Mouse (Mus musculus): ENCODE results near the gene Ap2m1.
"Not testable (repeated sequence)": the region's sequence is repeated elsewhere in the genome, so short reads cannot be mapped to it uniquely, and the experiment has no call there.

Ap2m1 gene

DNA sequence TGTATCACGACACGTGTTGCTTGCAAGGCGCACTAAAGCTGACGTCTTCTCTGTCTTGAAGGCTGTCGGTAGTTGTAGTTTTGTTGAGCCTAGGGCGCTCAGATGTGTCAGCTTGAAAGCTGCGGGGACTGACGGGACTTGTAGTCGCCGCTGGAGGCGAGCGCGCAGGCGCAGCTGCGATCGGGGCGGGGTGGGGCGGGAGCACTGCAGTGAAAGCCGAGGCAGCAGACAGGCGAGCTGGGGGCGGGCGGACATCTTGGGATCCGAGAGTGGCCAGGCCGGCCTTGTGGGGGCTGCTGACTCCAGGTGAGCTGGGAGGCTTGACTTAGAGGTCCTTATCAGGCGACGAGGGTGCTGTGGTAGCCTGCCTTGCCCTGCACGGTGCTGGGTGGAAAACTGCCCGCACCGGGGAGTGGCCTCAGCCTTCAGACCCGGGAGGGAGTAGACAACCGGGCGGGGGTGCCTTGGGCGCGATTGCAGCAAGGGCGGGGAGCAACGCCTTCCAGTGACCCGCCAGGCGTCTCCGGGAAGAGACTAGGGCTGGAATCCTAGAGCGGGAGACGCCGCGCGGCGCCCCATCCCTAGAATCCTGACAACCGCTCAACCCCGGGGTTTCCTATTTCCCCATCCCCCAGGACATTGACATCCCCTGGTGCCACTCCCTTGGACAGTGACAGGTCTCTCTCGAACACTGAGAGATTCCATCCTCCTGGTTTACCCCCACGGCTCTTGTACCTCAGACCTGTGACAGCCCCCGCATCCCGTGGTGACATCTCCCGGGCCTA is at the start of gene Ap2m1:
Gene Ap2m1 (plus strand): TSS at position 183 of the 785 bp plus-strand sequence.
- DNase-seq (ENCODE audit: low read depth, low spot score): peak; percentile 96

- DNase-seq (ENCODE audit: low read depth, low spot score): no peak
These were observed 49.2 kb upstream of the Ap2m1 start for GRCm38 (mm10) chr16:20486048-20486447.

DNA sequence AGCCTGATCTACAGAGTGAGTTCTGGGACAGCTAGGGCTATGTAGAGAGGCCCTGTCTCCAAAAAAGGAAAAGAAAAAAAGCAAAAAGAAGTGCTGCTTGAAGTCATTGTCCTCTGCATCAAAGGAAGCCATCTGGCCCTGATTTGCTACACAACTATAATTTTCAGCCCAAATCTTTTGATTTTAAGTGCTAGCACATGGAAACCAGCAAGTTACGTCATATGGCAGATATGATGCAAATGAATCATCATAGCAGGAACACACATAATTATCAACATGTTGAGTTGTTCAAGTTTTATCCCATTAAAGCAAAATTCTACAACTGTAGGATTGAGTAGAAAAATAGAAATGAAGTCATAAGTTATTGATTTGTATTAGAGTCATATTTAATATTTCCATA is 47.1 kb upstream of the Ap2m1 start:
- DNase-seq (ENCODE audit: low read depth, low spot score): no peak

- not testable (repeated sequence) for DNase-seq (ENCODE audit: low read depth, low spot score)
These were observed 46.5 kb upstream of the Ap2m1 start for GRCm38 (mm10) chr16:20488751-20489150.

- DNase-seq (ENCODE audit: low read depth, low spot score): no peak
These were observed 46.0 kb upstream of the Ap2m1 start for GRCm38 (mm10) chr16:20489233-20489632.

- DNase-seq (ENCODE audit: low read depth, low spot score): no peak
These were observed 44.7 kb upstream of the Ap2m1 start for GRCm38 (mm10) chr16:20490581-20490980.

DNA sequence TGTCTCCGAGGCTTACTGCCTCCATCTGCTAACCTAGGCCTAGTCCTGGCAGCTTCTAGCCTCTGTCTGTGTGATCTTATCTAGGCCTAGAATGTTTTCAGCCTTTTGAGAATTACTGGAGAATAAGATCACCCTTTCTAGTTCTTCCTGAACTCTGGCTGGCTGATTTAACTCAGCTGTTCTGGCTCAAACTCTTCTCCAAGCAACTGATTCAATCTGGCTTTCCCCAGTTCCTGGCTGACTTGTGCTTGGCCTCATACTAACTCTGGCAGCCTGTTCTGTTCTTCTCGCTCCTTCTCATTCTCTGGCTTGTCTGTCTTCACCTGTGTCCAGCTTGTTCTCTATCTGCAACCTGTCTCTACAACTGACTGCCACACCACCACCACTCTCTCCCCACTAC is 44.0 kb upstream of the Ap2m1 start:
- no peak for DNase-seq (ENCODE audit: low read depth, low spot score)

GRCm38 (mm10) chr16:20493452-20493851 is 41.8 kb upstream of the Ap2m1 start:
- no peak for DNase-seq (ENCODE audit: low read depth, low spot score)

- peak; percentile 61 for DNase-seq (ENCODE audit: low read depth, low spot score)
These were observed 38.3 kb upstream of the Ap2m1 start for GRCm38 (mm10) chr16:20496671-20497600.

GRCm38 (mm10) chr16:20497980-20498676 is 37.1 kb upstream of the Ap2m1 start:
- DNase-seq (ENCODE audit: low read depth, low spot score): no peak

- DNase-seq (ENCODE audit: low read depth, low spot score): peak; percentile 87
These were observed 36.4 kb upstream of the Ap2m1 start, which contains the start of gene Eif2b5 for GRCm38 (mm10) chr16:20498677-20499475. TSS of gene Eif2b5 (plus strand) at chr16:20498817.

- DNase-seq (ENCODE audit: low read depth, low spot score): no peak
These were observed 29.3 kb upstream of the Ap2m1 start for GRCm38 (mm10) chr16:20506000-20506399.

- DNase-seq (ENCODE audit: low read depth, low spot score): no peak
These were observed 25.9 kb upstream of the Ap2m1 start for GRCm38 (mm10) chr16:20509349-20509748.

DNA sequence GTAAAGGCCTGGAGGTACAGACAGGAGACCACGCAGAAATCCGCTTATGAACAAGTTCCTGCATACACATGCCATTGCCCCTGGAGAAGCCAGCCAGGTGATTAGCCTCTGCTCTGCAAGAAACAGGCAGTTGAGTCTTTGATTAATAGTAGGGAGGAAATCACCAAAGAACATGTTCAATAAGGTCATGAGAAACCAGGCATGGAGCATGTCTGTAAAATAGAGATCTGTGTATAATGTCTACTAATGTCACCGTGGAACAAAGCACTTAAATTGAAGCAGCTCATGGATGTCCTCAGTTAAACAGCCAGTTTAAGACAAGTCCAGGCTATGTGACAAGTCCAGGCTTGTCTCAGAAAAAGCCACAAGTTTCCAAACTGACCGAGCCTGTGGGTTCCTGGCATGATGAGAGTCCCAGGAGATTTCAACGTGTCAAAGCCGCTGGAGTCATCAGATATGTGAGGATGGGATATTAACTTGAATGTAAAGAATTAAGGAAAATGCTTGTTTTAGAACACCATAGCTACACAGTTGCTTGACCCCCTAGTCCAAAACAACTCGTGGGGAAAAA is 23.9 kb upstream of the Ap2m1 start:
- no peak for DNase-seq (ENCODE audit: low read depth, low spot score)

DNA sequence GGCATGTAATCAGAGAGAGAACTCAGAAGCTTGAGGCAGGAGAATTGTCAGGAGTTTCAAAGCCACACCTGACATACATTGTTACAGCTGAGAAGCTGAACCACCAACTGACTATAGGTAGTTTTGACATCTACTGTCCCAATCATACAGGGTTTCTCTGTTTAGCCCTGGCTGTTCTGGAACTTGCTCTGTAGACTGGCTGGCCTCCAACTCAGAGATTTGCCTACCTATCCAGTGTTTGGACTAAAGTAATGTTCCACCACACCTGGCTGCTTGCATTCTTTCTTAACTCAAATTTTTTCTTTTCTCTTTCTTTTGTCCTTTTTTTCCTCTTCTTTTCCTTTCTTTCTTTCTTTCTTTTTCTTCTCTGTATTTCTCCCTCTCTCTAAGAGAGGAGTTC is 19.2 kb upstream of the Ap2m1 start:
- DNase-seq (ENCODE audit: low read depth, low spot score): no peak

DNA sequence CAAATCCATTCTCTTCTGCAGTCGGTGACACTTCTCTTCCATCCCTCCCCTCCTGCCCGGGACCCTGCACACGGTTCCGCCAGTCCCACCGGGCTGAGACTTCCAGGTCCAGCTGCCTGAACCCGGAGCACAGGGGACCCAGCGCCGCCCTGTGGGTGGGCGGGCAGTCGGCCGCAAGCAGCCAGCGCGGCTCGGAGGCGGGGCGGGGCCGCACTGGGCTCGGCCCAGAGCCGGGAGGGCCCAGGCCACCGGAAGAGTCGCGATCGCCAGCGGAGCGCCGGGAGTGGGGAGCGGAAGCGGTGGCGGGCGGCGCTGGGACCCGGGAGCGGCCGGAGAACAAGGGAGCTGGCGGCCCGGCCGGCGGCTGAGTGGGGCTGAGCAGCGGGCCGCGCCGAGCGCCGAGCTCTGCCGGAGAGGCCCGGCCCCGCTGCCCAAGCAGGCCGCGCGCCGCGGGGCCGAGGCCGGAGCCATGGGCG is 18.5 kb upstream of the Ap2m1 start, which contains the start of gene Dvl3:
Gene Dvl3 (plus strand): TSS at position 257 of the 476 bp plus-strand sequence.
- DNase-seq (ENCODE audit: low read depth, low spot score): peak; percentile 88

DNA sequence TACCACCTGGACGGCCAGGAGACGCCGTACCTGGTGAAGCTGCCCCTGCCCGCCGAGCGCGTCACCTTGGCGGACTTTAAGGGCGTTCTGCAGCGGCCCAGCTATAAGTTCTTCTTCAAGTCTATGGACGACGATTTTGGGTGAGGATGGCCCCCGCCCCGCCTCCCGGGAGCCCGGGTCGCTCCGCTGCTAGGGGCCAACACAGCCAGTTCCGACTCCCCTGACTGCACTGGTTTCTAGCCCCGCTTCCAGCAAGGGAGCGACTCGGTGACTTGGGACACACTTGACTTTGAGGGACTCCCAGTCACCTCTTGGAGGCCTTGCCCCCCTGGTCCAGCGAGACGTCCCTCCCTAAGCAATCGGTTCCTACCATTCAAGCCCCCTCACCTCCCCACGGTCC is 18.1 kb upstream of the Ap2m1 start:
- DNase-seq (ENCODE audit: low read depth, low spot score): no peak

- no peak for DNase-seq (ENCODE audit: low read depth, low spot score)
These were observed 17.4 kb upstream of the Ap2m1 start for GRCm38 (mm10) chr16:20517701-20518374.

GRCm38 (mm10) chr16:20523886-20524285 is 11.4 kb upstream of the Ap2m1 start:
- DNase-seq (ENCODE audit: low read depth, low spot score): no peak

GRCm38 (mm10) chr16:20528779-20529178 is 6.5 kb upstream of the Ap2m1 start:
- no peak for DNase-seq (ENCODE audit: low read depth, low spot score)
